Mouse (Mus musculus): Measurements from ENCODE around the gene Cd209d.
"Not testable (repeated sequence)": the region's sequence is repeated elsewhere in the genome, so short reads cannot be mapped to it uniquely, and the experiment has no call there.

Cd209d gene

GRCm38 (mm10) chr8:3878455-3878854 lies at the start of gene Cd209d:
Gene Cd209d, minus strand, starts transcription at chr8:3878555.
- in situ Hi-C loops (cut with MboI; ENCODE audit: low pct_unique_long_range_greater_than_20kb in 1 of 2, low sequenced_read_pairs in 2 of 2, unreplicated experiment in 1 of 2), result no loop called here

- in situ Hi-C loops (cut with MboI; ENCODE audit: low pct_unique_long_range_greater_than_20kb in 1 of 2, low sequenced_read_pairs in 2 of 2, unreplicated experiment in 1 of 2), result no loop called here
Observed at GRCm38 (mm10) chr8:3926744-3927143, 48.4 kb upstream of the Cd209d start, which contains the start of gene Cd209b. Gene Cd209b, minus strand, starts transcription at chr8:3926844.

- in situ Hi-C loops (cut with MboI; ENCODE audit: low pct_unique_long_range_greater_than_20kb in 1 of 2, low sequenced_read_pairs in 2 of 2, unreplicated experiment in 1 of 2), result no loop called here
Observed at GRCm38 (mm10) chr8:3876121-3876520, 2.2 kb downstream of the Cd209d start.

- in situ Hi-C loops (cut with MboI; ENCODE audit: low pct_unique_long_range_greater_than_20kb in 1 of 2, low sequenced_read_pairs in 2 of 2, unreplicated experiment in 1 of 2), result not testable (repeated sequence)
Observed at GRCm38 (mm10) chr8:3862736-3863135, 15.6 kb downstream of the Cd209d start.

- in situ Hi-C loops (cut with MboI; ENCODE audit: low pct_unique_long_range_greater_than_20kb in 1 of 2, low sequenced_read_pairs in 2 of 2, unreplicated experiment in 1 of 2), result no loop called here
Observed at GRCm38 (mm10) chr8:3854209-3854608, 24.1 kb downstream of the Cd209d start, which contains the start of gene Cd209e. Gene Cd209e, minus strand, starts transcription at chr8:3854309.
